Mouse (Mus musculus): ENCODE measurements at regions not wholly inside any gene's neighbourhood (a gene's known extent, or its start where the extent isn't known, plus 50 kb on each side); places are given as distances from the start of the nearest gene placed in this dataset.

DNA sequence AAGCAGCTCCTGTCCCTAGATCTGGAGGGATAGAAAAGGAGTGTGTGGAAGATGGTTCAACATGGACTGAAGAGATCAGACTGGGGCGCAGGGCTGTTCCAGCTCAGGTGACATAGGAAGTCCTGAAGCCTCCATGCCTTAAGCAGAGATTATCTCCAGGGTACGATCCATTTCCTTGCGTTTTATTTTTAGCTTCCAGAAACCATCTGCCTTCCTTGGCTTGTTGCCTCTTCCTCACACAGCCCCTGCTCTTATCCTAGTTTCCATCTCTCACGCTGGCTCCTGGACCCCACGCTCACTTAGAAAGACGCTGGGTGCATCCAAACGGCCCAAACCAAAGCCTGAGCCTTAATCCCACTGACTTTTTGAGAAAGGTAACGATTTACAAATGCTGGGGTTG lies 206.8 kb upstream of the Daam1 start:
- Histone ChIP-seq H3K27ac (ENCODE audit: low read length) (peak overlapping the region; percentile 21), H3K9ac (replicated peaks; ENCODE audit: low read depth, low read length) (no peak overlapping the region), H3K4me3 (replicated peaks; ENCODE audit: low read length) (no peak overlapping the region), H3K27me3 (replicated peaks; ENCODE audit: control insufficient read depth, insufficient read depth, low read length) (no peaks in the 10 kb centered on the region), H3K4me2 (ENCODE audit: low read length) (no peak overlapping the region), H3K4me1 (replicated peaks; ENCODE audit: control insufficient read depth, insufficient read depth, low read length) (peaks cover 27% of the 10 kb centered on the region), H3K9me3 (ENCODE audit: control insufficient read depth, low read length) (no peaks in the 10 kb centered on the region), H3K36me3 (ENCODE audit: control insufficient read depth, insufficient read depth) (no peaks in the 10 kb centered on the region)
- ATAC-seq = no peak; the same call in 1 of the 2 replicates
- 60% methylated on average over 8 of the region's 8 CpGs for WGBS

GRCm38 (mm10) chr12:71624676-71625075 lies 206.2 kb upstream of the Daam1 start:
- H3K36me3 ChIP-seq (ENCODE audit: control insufficient read depth, insufficient read depth) = no peaks in the 10 kb centered on the region
- no peaks in the 10 kb centered on the region for H3K9me3 ChIP-seq (ENCODE audit: control insufficient read depth, low read length)
- no peak overlapping the region for H3K4me2 ChIP-seq (ENCODE audit: low read length)
- no peak overlapping the region for H3K4me3 ChIP-seq (replicated peaks; ENCODE audit: low read length)
- no peak overlapping the region for H3K27ac ChIP-seq (ENCODE audit: low read length)
- 62% methylated on average over 6 of the region's 6 CpGs for WGBS
- no peaks in the 10 kb centered on the region for H3K27me3 ChIP-seq (replicated peaks; ENCODE audit: control insufficient read depth, insufficient read depth, low read length)
- H3K9ac ChIP-seq (replicated peaks; ENCODE audit: low read depth, low read length) = no peak overlapping the region
- no peak for ATAC-seq
- H3K4me1 ChIP-seq (replicated peaks; ENCODE audit: control insufficient read depth, insufficient read depth, low read length) = peaks cover 30% of the 10 kb centered on the region

GRCm38 (mm10) chr12:71625115-71625514 lies 205.8 kb upstream of the Daam1 start:
- no peak overlapping the region for H3K4me3 ChIP-seq (replicated peaks; ENCODE audit: low read length)
- no peak for ATAC-seq
- no peaks in the 10 kb centered on the region for H3K27me3 ChIP-seq (replicated peaks; ENCODE audit: control insufficient read depth, insufficient read depth, low read length)
- H3K27ac ChIP-seq (ENCODE audit: low read length) = no peak overlapping the region
- H3K36me3 ChIP-seq (ENCODE audit: control insufficient read depth, insufficient read depth) = no peaks in the 10 kb centered on the region
- no peaks in the 10 kb centered on the region for H3K9me3 ChIP-seq (ENCODE audit: control insufficient read depth, low read length)
- H3K4me2 ChIP-seq (ENCODE audit: low read length) = no peak overlapping the region
- H3K9ac ChIP-seq (replicated peaks; ENCODE audit: low read depth, low read length) = no peak overlapping the region
- WGBS = 83% methylated on average over 4 of the region's 4 CpGs
- peaks cover 30% of the 10 kb centered on the region for H3K4me1 ChIP-seq (replicated peaks; ENCODE audit: control insufficient read depth, insufficient read depth, low read length)

DNA sequence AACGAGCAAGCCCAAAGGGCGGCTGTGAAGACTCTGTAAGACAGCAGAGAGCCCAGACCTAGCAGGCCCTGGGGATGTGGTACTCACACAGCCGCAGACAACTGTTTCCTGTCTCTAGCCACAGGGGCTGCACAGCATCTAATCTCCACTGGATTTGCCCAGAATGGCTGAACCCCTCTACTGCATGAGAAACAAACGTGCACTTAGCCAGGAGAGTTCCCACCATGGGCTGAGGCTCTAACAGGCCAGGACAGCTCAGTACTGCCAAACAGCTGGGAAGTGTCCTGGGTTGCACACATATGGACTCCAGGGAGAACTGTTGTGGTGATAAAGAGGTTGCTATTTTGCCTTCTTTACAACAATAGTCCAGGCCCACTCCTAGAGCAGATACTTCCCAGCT lies 204.1 kb upstream of the Daam1 start:
- Histone ChIP-seq H3K27ac (ENCODE audit: low read length) (no peak overlapping the region), H3K36me3 (ENCODE audit: control insufficient read depth, insufficient read depth) (no peaks in the 10 kb centered on the region), H3K4me1 (replicated peaks; ENCODE audit: control insufficient read depth, insufficient read depth, low read length) (peaks cover 30% of the 10 kb centered on the region), H3K9ac (replicated peaks; ENCODE audit: low read depth, low read length) (no peak overlapping the region), H3K9me3 (ENCODE audit: control insufficient read depth, low read length) (no peaks in the 10 kb centered on the region), H3K4me3 (replicated peaks; ENCODE audit: low read length) (no peak overlapping the region), H3K27me3 (replicated peaks; ENCODE audit: control insufficient read depth, insufficient read depth, low read length) (no peaks in the 10 kb centered on the region), H3K4me2 (ENCODE audit: low read length) (no peak overlapping the region)
- WGBS = 86% methylated on average over 4 of the region's 4 CpGs
- ATAC-seq = no peak

GRCm38 (mm10) chr12:71627421-71628339 lies 203.2 kb upstream of the Daam1 start:
- no peak overlapping the region for H3K9ac ChIP-seq (replicated peaks; ENCODE audit: low read depth, low read length)
- H3K9me3 ChIP-seq (ENCODE audit: control insufficient read depth, low read length) = no peaks in the 10 kb centered on the region
- 60% methylated on average over 17 of the region's 17 CpGs for WGBS
- no peak overlapping the region for H3K4me3 ChIP-seq (replicated peaks; ENCODE audit: low read length)
- no peak overlapping the region for H3K4me2 ChIP-seq (ENCODE audit: low read length)
- H3K36me3 ChIP-seq (ENCODE audit: control insufficient read depth, insufficient read depth) = no peaks in the 10 kb centered on the region
- peak overlapping the region; percentile 76 for H3K27ac ChIP-seq (ENCODE audit: low read length)
- peak; percentile 78 for ATAC-seq
- H3K4me1 ChIP-seq (replicated peaks; ENCODE audit: control insufficient read depth, insufficient read depth, low read length) = peaks cover 30% of the 10 kb centered on the region
- H3K27me3 ChIP-seq (replicated peaks; ENCODE audit: control insufficient read depth, insufficient read depth, low read length) = no peaks in the 10 kb centered on the region

DNA sequence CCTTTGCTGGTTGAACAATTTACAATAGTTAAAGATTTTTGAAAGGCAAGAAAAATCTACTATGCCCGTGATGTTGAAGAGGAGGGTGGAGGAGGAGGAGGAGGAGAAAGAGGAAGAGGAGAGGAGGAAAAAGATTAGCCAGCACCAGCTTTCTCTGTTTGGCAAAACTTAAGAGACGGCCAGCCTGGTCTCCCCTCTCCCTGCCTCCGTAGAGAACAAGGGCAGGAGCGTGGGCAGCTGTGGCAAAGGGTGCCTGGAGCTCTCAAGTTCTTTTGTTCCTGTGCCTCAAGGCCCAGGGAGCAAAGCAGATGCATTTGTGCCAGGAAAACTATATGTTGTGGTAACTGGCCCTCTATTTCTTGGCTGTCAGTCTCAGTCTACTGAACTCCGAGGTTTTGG lies 202.5 kb upstream of the Daam1 start:
- Histone ChIP-seq H3K9ac (replicated peaks; ENCODE audit: low read depth, low read length) (no peak overlapping the region), H3K27me3 (replicated peaks; ENCODE audit: control insufficient read depth, insufficient read depth, low read length) (no peaks in the 10 kb centered on the region), H3K9me3 (ENCODE audit: control insufficient read depth, low read length) (no peaks in the 10 kb centered on the region), H3K4me3 (replicated peaks; ENCODE audit: low read length) (no peak overlapping the region), H3K4me1 (replicated peaks; ENCODE audit: control insufficient read depth, insufficient read depth, low read length) (peaks cover 30% of the 10 kb centered on the region), H3K36me3 (ENCODE audit: control insufficient read depth, insufficient read depth) (no peaks in the 10 kb centered on the region), H3K4me2 (ENCODE audit: low read length) (no peak overlapping the region), H3K27ac (ENCODE audit: low read length) (peak overlapping the region; percentile 65)
- no peak; the same call in 1 of the 2 replicates for ATAC-seq
- 10% methylated on average over 5 of the region's 5 CpGs for WGBS

GRCm38 (mm10) chr12:71628796-71629195 lies 202.1 kb upstream of the Daam1 start:
- ATAC-seq = no peak
- 76% methylated on average over 10 of the region's 10 CpGs for WGBS

GRCm38 (mm10) chr12:71630386-71630785 lies 200.5 kb upstream of the Daam1 start:
- H3K36me3 ChIP-seq (ENCODE audit: control insufficient read depth, insufficient read depth) = no peaks in the 10 kb centered on the region
- H3K4me3 ChIP-seq (replicated peaks; ENCODE audit: low read length) = no peak overlapping the region
- no peaks in the 10 kb centered on the region for H3K9me3 ChIP-seq (ENCODE audit: control insufficient read depth, low read length)
- no peak overlapping the region for H3K4me2 ChIP-seq (ENCODE audit: low read length)
- H3K9ac ChIP-seq (replicated peaks; ENCODE audit: low read depth, low read length) = no peak overlapping the region
- 87% methylated on average over 3 of the region's 3 CpGs for WGBS
- H3K27me3 ChIP-seq (replicated peaks; ENCODE audit: control insufficient read depth, insufficient read depth, low read length) = no peaks in the 10 kb centered on the region
- peaks cover 20% of the 10 kb centered on the region for H3K4me1 ChIP-seq (replicated peaks; ENCODE audit: control insufficient read depth, insufficient read depth, low read length)
- ATAC-seq = no peak
- H3K27ac ChIP-seq (ENCODE audit: low read length) = no peak overlapping the region

More at GRCm38 (mm10) chr12:71628796-71629195, 202.1 kb upstream of the Daam1 start:
- H3K27me3 ChIP-seq (replicated peaks; ENCODE audit: control insufficient read depth, insufficient read depth, low read length) = no peaks in the 10 kb centered on the region
- H3K9ac ChIP-seq (replicated peaks; ENCODE audit: low read depth, low read length) = no peak overlapping the region
- H3K36me3 ChIP-seq (ENCODE audit: control insufficient read depth, insufficient read depth) = no peaks in the 10 kb centered on the region
- no peak overlapping the region for H3K4me2 ChIP-seq (ENCODE audit: low read length)
- no peak overlapping the region for H3K27ac ChIP-seq (ENCODE audit: low read length)
- H3K9me3 ChIP-seq (ENCODE audit: control insufficient read depth, low read length) = no peaks in the 10 kb centered on the region
- H3K4me3 ChIP-seq (replicated peaks; ENCODE audit: low read length) = no peak overlapping the region
- peaks cover 28% of the 10 kb centered on the region for H3K4me1 ChIP-seq (replicated peaks; ENCODE audit: control insufficient read depth, insufficient read depth, low read length)

DNA sequence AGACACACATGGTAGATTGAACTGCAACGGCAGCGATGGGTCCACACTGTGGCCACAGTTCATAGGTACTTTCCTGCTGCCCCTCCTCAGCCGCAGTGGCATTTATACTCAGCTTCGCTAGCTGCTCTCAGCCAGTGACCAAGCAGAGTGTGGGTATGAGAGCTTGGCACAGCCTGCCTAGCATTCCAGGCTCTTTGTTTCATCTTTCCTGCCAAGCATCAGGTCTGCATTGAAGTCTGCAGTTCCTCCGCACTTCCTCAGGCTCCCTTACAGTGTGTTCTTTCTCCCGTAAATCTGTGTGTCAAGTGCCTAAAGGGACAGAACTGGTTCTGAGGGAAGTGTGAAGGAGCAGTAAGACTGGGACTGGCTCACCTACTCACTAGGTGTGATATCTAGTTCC lies 194.6 kb upstream of the Daam1 start:
- H3K9me3 ChIP-seq (ENCODE audit: control insufficient read depth, low read length) = no peaks in the 10 kb centered on the region
- H3K4me3 ChIP-seq (replicated peaks; ENCODE audit: low read length) = no peak overlapping the region
- 0 out of 2 replicates have a peak, but pooled peaks have one; percentile 43 for ATAC-seq
- no peak overlapping the region for H3K4me2 ChIP-seq (ENCODE audit: low read length)
- no peaks in the 10 kb centered on the region for H3K36me3 ChIP-seq (ENCODE audit: control insufficient read depth, insufficient read depth)
- H3K27ac ChIP-seq (ENCODE audit: low read length) = no peak overlapping the region
- no peak overlapping the region for H3K9ac ChIP-seq (replicated peaks; ENCODE audit: low read depth, low read length)
- H3K4me1 ChIP-seq (replicated peaks; ENCODE audit: control insufficient read depth, insufficient read depth, low read length) = peaks cover 7% of the 10 kb centered on the region
- 59% methylated on average over 6 of the region's 6 CpGs for WGBS
- H3K27me3 ChIP-seq (replicated peaks; ENCODE audit: control insufficient read depth, insufficient read depth, low read length) = no peaks in the 10 kb centered on the region

All from forebrain, embryonic 16.5 days (tissue).